Mouse (Mus musculus) CH12.LX (cell line): ENCODE measurements around the gene Intu. TPM values are rescaled to one million over a fixed set of nuclear protein-coding genes. Genes with fewer than 3 reads are reported as not detected.

ENCODE experiments used
- DNase-seq: peaks from one replicate; pipeline ENCODE4 v3.0.0-alpha.2; 2013; ENCODE audit errors: extremely low read depth
- H3K27ac ChIP-seq: 2 replicates; pipeline ENCODE4 v1.5.1; 2012; ENCODE audit warnings: low read depth, mild to moderate bottlenecking, control low read depth, moderate library complexity; ENCODE audit not compliant: insufficient read depth
- H3K27me3 ChIP-seq: replicated peaks from 2 replicates; pipeline ENCODE3; 2012; ENCODE audit warnings: inconsistent platforms
- H3K36me3 ChIP-seq, 2 experiments: replicated peaks in 1 of 2; 2 replicates each; pipeline versions ENCODE3 to v1.6.1; 2012; ENCODE audit warnings: inconsistent platforms in 1 of 2, low read length in 1 of 2, mild to moderate bottlenecking in 1 of 2, mixed read lengths in 1 of 2, moderate library complexity in 1 of 2; ENCODE audit not compliant: control insufficient read depth in 1 of 2, insufficient read depth in 1 of 2
- H3K4me1 ChIP-seq, 2 experiments: 2 replicates each; pipeline ENCODE4 v1.6.1; 2012; ENCODE audit warnings: inconsistent platforms in 1 of 2, moderate library complexity in 1 of 2; ENCODE audit not compliant: insufficient read depth in 2 of 2, control insufficient read depth in 1 of 2
- H3K4me2 ChIP-seq: 2 replicates; pipeline ENCODE4 v1.6.1; 2012; ENCODE audit warnings: low read depth, mild to moderate bottlenecking, control low read depth; ENCODE audit not compliant: poor library complexity, insufficient read depth, severe bottlenecking
- H3K4me3 ChIP-seq, 3 experiments: fragments of 150-350 bp in 1 of 3; sonication (generic) in 1 of 3; replicated peaks in 1 of 3; 2 replicates each; pipeline versions ENCODE3 to v1.5.1; 2011 to 2012; ENCODE audit warnings: low read depth in 2 of 3, low read length in 2 of 3, mild to moderate bottlenecking in 2 of 3, moderate library complexity in 2 of 3, control low read depth in 1 of 3, improper control_type of control experiment in 1 of 3, inconsistent platforms in 1 of 3, mixed read lengths in 1 of 3; ENCODE audit not compliant: poor library complexity in 1 of 3
- H3K79me2 ChIP-seq: replicated peaks from 2 replicates; pipeline ENCODE4 v1.6.1; 2012; ENCODE audit warnings: mild to moderate bottlenecking, moderate library complexity; ENCODE audit not compliant: control insufficient read depth, poor library complexity, insufficient read depth, severe bottlenecking; ENCODE audit errors: extremely low read depth
- H3K9ac ChIP-seq: 2 replicates; pipeline ENCODE4 v1.6.1; 2012; ENCODE audit warnings: low read depth, mild to moderate bottlenecking, control low read depth, moderate library complexity; ENCODE audit not compliant: insufficient read depth
- H3K9me3 ChIP-seq: replicated peaks from 2 replicates; pipeline ENCODE3; 2012; ENCODE audit warnings: low read length, inconsistent platforms, mixed read lengths
- CHD1 ChIP-seq: IDR thresholded peaks from 2 replicates; pipeline ENCODE4 v1.6.1; 2012; ENCODE audit warnings: low read depth, low read length, improper control_type of control experiment, inconsistent platforms
- EP300 ChIP-seq: IDR thresholded peaks from 2 replicates; pipeline ENCODE4 v1.6.1; 2011; ENCODE audit warnings: low read length, improper control_type of control experiment
- ETS1 ChIP-seq: conservative IDR thresholded peaks from 2 replicates; pipeline ENCODE4 v1.6.1; 2012; ENCODE audit warnings: low read depth, mild to moderate bottlenecking, inconsistent platforms, low read length, improper control_type of control experiment, moderate library complexity
- GABPA ChIP-seq: IDR thresholded peaks from 2 replicates; pipeline ENCODE4 v1.6.1; 2012; ENCODE audit warnings: low read depth, low read length, improper control_type of control experiment, inconsistent platforms; ENCODE audit not compliant: insufficient replicate concordance
- HCFC1 ChIP-seq: IDR thresholded peaks from 2 replicates; pipeline ENCODE4 v1.6.1; 2012; ENCODE audit warnings: low read depth, mild to moderate bottlenecking, inconsistent platforms, low read length, improper control_type of control experiment
- JUN ChIP-seq: IDR thresholded peaks from 2 replicates; pipeline ENCODE4 v1.6.1; 2011; ENCODE audit warnings: low read depth, mild to moderate bottlenecking, low read length, improper control_type of control experiment, moderate library complexity; ENCODE audit not compliant: insufficient read depth
- KAT2A ChIP-seq: IDR thresholded peaks from 2 replicates; pipeline ENCODE4 v1.6.1; 2012; ENCODE audit warnings: low read length, improper control_type of control experiment, inconsistent platforms; ENCODE audit not compliant: insufficient replicate concordance
- MAX ChIP-seq: IDR thresholded peaks from 2 replicates; pipeline ENCODE4 v1.6.1; 2011; ENCODE audit warnings: low read length, improper control_type of control experiment
- MAZ ChIP-seq: IDR thresholded peaks from 2 replicates; pipeline ENCODE4 v1.6.1; 2012; ENCODE audit warnings: low read depth, mild to moderate bottlenecking, inconsistent platforms, low read length, improper control_type of control experiment, moderate library complexity
- MEF2A ChIP-seq: IDR thresholded peaks from 2 replicates; pipeline ENCODE4 v1.6.1; 2014; ENCODE audit warnings: low read depth, mild to moderate bottlenecking, inconsistent platforms, low read length, improper control_type of control experiment, borderline replicate concordance
- MXI1 ChIP-seq: IDR thresholded peaks from 2 replicates; pipeline ENCODE4 v1.6.1; 2011; ENCODE audit warnings: mild to moderate bottlenecking, low read depth, low read length, improper control_type of control experiment
- NRF1 ChIP-seq: IDR thresholded peaks from 2 replicates; pipeline ENCODE4 v1.6.1; 2014; ENCODE audit warnings: low read depth, mild to moderate bottlenecking, inconsistent platforms, low read length, improper control_type of control experiment, moderate library complexity
- POLR2A ChIP-seq: IDR thresholded peaks from 2 replicates; pipeline ENCODE4 v1.6.1; 2011; ENCODE audit warnings: low read depth, mild to moderate bottlenecking, improper control_type of control experiment, low read length
- POLR2AphosphoS2 ChIP-seq: IDR thresholded peaks from 2 replicates; pipeline ENCODE4 v1.6.1; 2011; ENCODE audit warnings: low read depth, low read length, improper control_type of control experiment
- RAD21 ChIP-seq: IDR thresholded peaks from 2 replicates; pipeline ENCODE4 v1.6.1; 2011; ENCODE audit warnings: low read depth, mild to moderate bottlenecking, low read length, improper control_type of control experiment, moderate library complexity
- RCOR1 ChIP-seq: conservative IDR thresholded peaks from 2 replicates; pipeline ENCODE4 v1.6.1; 2012; ENCODE audit warnings: low read depth, mild to moderate bottlenecking, inconsistent platforms, low read length, improper control_type of control experiment
- UBTF ChIP-seq: IDR thresholded peaks from 2 replicates; pipeline ENCODE4 v1.6.1; 2012; ENCODE audit warnings: low read depth, mild to moderate bottlenecking, inconsistent platforms, low read length, improper control_type of control experiment, moderate library complexity
- ZC3H11A ChIP-seq: IDR thresholded peaks from 2 replicates; pipeline ENCODE4 v1.6.1; 2012; ENCODE audit warnings: low read depth, mild to moderate bottlenecking, inconsistent platforms, low read length, improper control_type of control experiment
- ZKSCAN1 ChIP-seq: IDR thresholded peaks from 2 replicates; pipeline ENCODE4 v1.6.1; 2012; ENCODE audit warnings: low read depth, inconsistent platforms, low read length, improper control_type of control experiment, borderline replicate concordance
- ZNF384 ChIP-seq: IDR thresholded peaks from 2 replicates; pipeline ENCODE4 v1.6.1; 2012; ENCODE audit warnings: low read depth, low read length, improper control_type of control experiment, inconsistent platforms
- dilution Hi-C: fragments of 300-500 bp; cut with MboI; formaldehyde crosslinking; loops from 2 replicates; pipeline ENCODE4 v1.14.3; 2020; ENCODE audit warnings: low sequenced_read_pairs; ENCODE audit not compliant: extremely low pct_unique_long_range_greater_than_20kb, extremely low pct_ligation_motif_present
- in situ Hi-C: fragments of 300-500 bp; cut with MboI; formaldehyde crosslinking; loops from 3 replicates; pipeline ENCODE4 v1.14.3; 2019; ENCODE audit warnings: low sequenced_read_pairs, low pct_ligation_motif_present, low pct_unique_long_range_greater_than_20kb, mixed read lengths
- polyA plus RNA-seq: library from polyadenylated mRNA; unstranded; fragments of >175 nt; gene quantifications from 2 replicates; pipeline ENCODE4 v1.2.1, GENCODE M21; 2012; ENCODE audit warnings: low read depth; ENCODE audit not compliant: insufficient read length
- total RNA-seq, 2 experiments: library from RNA; depleted of rRNA; stranded (reverse); fragments of 300-350 nt in 1 of 2; fragments of >200 nt in 1 of 2; gene quantifications; 2 replicates each; pipeline ENCODE4 v1.2.3; 2012 to 2014

Intu gene
- total and polyA plus RNA-seq, 3 experiments, result not detected

GRCm38 (mm10) chr3:40674873-40675405 is 143.9 kb downstream of the Intu start:
- TF ChIP-seq RAD21, result no peak
- no peak for TF ChIP-seq ZKSCAN1
- TF ChIP-seq NRF1, result no peak
- TF ChIP-seq MAX, result no peak
- TF ChIP-seq ZC3H11A, result no peak
- TF ChIP-seq HCFC1, result no peak
- TF ChIP-seq CHD1, result no peak
- Histone ChIP-seq H3K9ac (no peak overlapping the region), H3K4me1 (no peaks in the 10 kb centered on the region; a peak in 2 of 4 replicates), H3K36me3 (no peaks in the 10 kb centered on the region), H3K27ac (no peak overlapping the region), H3K4me2 (no peak overlapping the region), H3K9me3 (no peaks in the 10 kb centered on the region), H3K79me2 (no peaks in the 10 kb centered on the region), H3K4me3 (no peak overlapping the region), H3K27me3 (no peaks in the 10 kb centered on the region)
- DNase-seq, result no peak
- dilution Hi-C loops (no loop called here), in situ Hi-C loops (no loop called here)

- no peak for DNase-seq
- TF ChIP-seq ZNF384 (no peak), ZKSCAN1 (no peak)
- Histone ChIP-seq H3K4me2 (no peak overlapping the region), H3K4me1 (no peaks in the 10 kb centered on the region; a peak in 1 of 4 replicates), H3K27me3 (no peaks in the 10 kb centered on the region), H3K36me3 (no peaks in the 10 kb centered on the region), H3K27ac (no peak overlapping the region), H3K9me3 (no peaks in the 10 kb centered on the region), H3K79me2 (no peaks in the 10 kb centered on the region), H3K4me3 (no peak overlapping the region), H3K9ac (no peak overlapping the region)
- in situ Hi-C loops (no loop called here), dilution Hi-C loops (no loop called here)
These were observed 147.8 kb downstream of the Intu start for GRCm38 (mm10) chr3:40678856-40679255.

GRCm38 (mm10) chr3:40682404-40682803 is 151.3 kb downstream of the Intu start:
- Histone ChIP-seq H3K36me3 (no peaks in the 10 kb centered on the region), H3K27me3 (no peaks in the 10 kb centered on the region), H3K4me1 (no peaks in the 10 kb centered on the region), H3K4me3 (no peak overlapping the region), H3K27ac (no peak overlapping the region), H3K9ac (no peak overlapping the region), H3K9me3 (no peaks in the 10 kb centered on the region), H3K79me2 (no peaks in the 10 kb centered on the region), H3K4me2 (no peak overlapping the region)
- DNase-seq, result no peak
- in situ Hi-C loops, result no loop called here
- dilution Hi-C loops, result no loop called here
- no peak for TF ChIP-seq KAT2A
- no peak for TF ChIP-seq ZNF384
- no peak for TF ChIP-seq UBTF
- TF ChIP-seq EP300, result no peak
- TF ChIP-seq ZC3H11A, result no peak
- no peak for TF ChIP-seq MAZ
- TF ChIP-seq JUN, result no peak
- no peak for TF ChIP-seq MEF2A
- TF ChIP-seq MXI1, result no peak
- TF ChIP-seq ETS1, result no peak
- TF ChIP-seq GABPA, result no peak
- no peak for TF ChIP-seq POLR2A
- no peak for TF ChIP-seq RCOR1
- TF ChIP-seq POLR2AphosphoS2, result no peak
